Mouse (Mus musculus) gastrocnemius, postnatal 4 days (tissue): ENCODE measurements around the gene Nrip2. TPM values are rescaled to one million over a fixed set of nuclear protein-coding genes. Genes with fewer than 3 reads are reported as not detected.

ENCODE experiments used
- DNase-seq, 2 experiments: peaks; one replicate each; pipeline ENCODE4 v3.0.0; 2021 to 2022; ENCODE audit warnings: low spot score in 2 of 2, mixed read lengths in 2 of 2
- total RNA-seq, 2 experiments: library from RNA; stranded (reverse); gene quantifications; 2 replicates each; pipeline ENCODE4 v1.2.3; 2021

Nrip2 gene
- total RNA-seq, 2 experiments from 2014 or later, result 2.6 to 3.7 TPM

DNA sequence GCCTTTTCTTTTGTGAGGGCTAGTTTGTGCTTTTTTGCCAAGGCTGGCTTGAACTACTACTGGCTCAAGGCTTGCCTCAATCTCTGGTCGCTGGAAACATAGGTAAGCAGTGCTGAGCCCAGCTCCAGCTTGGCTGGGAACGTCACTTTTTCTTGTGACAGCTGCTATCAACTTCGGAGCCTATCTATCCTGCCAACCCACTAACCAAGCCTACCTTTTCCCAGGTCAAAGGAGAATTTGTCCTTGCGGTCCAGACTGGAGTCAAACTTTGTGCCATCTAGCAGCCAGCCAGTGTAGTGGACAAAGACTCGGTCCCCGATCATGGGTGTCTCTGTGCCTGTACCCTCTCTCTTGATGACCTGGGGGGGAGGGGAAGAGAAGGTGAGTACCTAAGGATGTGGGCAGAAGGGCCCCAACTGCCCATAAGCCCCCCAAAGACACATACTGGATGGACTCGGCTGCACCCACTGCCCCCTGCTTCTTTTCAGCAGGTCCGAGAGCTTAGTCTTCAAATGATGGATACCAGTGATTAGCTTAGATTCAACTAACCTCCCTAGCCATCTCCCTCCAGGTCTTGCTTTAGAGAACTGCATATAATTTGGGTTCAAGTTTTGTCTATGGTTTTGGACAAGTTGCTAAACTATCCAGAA is 37.4 kb downstream of the Nrip2 start:
- no peak for DNase-seq

DNA sequence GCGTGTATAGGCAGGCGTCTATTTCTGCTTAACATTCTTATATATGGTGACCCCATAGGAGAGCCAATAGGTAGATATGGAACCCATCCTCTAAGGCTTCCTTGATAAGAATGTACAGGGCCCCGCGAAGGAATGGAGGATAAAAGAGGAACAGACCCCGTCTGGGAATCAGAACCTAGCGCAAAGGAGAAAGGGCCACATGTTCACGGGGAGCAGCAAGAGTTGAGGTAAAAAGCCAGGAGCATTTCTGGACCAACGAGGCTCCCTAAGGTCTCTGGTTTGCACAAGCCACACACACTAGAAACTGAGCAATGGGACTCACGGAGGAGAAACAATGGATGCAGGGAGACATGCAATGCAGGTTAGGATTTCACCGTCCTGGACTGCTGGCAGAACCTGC is 38.2 kb downstream of the Nrip2 start:
- DNase-seq, result no peak

DNA sequence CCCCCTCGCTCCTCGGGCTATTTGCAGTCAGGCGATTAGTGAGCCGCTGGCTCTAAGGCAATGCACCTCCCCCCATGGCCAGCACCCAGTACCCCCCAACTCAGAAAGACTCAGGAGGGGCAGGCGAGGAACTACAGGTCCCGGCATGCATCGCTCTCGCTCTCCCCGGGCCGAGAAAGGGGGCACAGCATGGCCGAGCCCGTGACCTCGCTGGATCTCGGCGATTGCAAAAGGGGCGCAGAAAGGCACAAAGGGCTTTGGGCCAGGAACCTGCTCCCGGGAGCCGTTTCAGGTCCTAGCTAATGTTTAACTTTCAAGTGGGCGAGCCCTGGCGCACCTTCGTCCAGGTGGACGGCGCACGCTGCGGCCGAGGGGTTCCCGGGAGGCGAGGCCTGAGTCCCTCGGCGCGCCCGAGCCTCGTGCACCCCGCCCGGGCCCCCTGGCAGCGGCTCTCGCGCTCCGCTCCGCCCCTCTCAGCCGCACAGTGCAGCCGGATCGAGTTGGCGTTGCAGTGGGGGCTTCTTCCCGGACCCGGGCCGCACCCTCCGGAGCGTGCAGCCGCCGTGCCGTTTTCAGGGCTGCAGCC is 38.7 kb downstream of the Nrip2 start:
- peak; percentile 44 to 65 for DNase-seq

DNA sequence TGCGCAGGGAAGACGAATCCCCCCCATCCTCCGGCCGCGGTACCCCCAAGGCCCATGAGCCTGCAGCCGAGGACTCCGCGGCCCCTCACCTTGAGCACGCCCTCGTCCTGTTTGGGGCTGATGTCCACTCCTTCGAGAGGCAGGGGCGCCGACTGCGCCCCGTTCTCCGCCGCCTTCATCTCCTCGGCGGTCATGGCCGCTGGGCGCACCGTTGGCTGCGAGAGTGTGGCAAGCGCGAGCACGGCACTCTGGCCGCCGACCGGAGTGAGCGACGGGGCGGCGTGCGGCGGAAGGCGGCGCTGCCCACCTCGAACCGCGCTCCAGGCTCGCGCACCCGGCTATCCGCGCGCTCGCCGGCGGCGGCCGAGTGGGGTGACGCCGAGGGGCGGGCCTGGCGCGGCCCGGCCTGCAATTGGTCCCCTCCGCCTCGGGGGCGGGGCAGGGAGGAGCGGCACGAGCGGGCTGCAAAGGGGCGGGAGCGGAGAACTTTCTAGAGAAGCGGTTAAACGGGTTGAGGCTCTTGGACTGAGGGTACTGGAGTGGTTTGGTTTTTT is 39.3 kb downstream of the Nrip2 start, which contains the start of gene Fkbp4:
Fkbp4 (minus strand) TSS at position 361 of the 554 bp plus-strand sequence.
- peak; percentile 88 to 91 for DNase-seq

DNA sequence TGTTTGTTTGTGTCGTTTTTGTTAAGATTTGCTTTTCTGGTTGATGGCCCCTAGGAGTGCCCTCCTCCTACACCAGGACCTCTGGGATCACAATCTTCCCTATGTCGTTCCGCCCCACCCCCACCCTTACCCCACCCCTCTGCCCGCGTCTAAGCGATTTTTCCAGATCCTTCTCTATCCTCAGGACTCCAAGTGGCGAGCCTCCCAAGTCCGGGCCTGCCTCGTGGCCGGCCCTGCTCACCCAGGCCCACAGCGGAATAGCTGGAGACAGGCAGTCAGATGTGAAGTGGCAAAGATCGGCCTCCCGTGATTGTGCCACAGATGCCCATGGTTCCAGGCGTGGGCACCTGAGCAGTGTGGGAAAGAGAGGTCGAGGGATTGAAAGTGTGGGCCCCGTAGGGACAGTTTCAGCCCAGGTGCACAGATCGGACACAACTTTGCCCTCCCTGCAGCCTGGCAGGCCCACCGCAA is 39.8 kb downstream of the Nrip2 start:
- peak in 1 of 2 experiments; percentile 37 for DNase-seq

DNA sequence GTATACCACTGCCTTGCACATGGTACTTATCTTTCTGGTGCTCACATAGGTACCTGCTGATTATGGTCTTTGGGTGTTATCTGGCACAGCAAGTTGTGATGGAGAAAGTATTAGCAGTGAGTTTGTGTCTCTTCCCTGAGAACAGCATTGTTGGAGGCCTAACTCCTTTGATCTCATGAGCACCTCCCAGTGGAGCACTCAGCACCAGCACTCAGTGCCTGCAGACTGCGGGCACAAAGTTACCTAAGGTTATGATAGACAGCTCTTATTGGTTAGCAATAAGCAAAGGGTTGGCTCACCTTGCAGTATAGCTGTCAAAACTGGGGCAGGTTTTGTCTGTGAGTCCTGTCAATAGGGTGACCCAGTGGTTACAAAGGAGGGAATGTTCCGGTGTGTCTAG is 41.1 kb downstream of the Nrip2 start:
- no peak for DNase-seq

DNA sequence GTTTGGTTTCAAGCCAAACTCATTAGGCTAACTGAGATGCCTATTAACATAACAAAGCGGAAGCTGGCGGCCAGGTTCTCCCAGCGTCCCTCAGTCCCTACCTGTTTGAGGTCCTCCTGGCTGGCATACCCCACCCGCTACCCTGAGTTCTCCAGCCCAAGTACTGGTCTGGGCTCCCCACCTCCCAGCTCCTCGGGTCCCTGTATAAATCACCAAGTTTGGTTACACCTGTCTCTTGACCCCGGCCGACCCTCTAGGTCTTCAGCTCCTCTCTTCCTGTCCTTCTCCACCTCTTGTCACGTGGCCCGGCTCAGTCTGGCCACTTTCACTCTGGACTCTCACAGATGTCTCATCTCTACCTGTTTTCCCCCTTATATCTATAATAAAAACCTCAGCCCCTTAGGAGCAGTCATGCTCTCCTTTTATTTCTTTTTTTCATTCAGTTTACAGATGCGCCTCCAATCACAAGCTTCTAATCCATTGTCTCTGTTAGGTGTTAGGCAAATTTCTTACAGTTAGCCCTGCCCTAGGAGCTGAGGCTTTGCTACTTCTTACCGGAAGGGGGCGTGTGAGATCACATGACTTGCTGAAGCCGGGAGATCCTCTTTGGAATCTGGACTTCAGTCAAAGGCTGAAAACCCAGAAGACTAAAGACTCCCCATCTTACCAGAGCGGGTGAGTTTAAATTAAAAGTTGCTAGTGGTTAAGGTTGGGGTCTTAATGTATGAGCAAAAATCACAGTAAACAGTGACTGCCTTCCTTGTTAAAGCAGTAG is 46.9 kb downstream of the Nrip2 start:
- DNase-seq, result peak in 1 of 2 experiments; percentile 59

DNA sequence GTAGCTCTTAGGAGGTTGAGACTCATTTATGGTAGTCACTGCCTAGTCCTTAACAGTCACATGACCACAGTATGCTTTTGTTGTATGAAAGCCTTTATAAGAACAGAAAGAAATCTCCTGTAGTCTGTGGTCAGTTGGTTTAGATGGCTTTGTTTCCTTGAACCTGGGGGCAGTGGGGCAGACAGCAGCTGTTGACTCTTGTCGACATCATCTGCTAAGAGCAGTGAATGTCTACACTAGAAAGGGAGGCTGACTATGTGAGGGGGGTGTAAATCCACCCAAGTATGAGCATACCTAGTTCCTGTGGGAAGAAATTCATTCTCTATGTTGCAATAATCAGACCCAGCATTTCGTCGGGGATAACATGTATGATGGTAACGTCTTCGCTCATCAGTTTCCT is 48.0 kb downstream of the Nrip2 start:
- no peak for DNase-seq

DNA sequence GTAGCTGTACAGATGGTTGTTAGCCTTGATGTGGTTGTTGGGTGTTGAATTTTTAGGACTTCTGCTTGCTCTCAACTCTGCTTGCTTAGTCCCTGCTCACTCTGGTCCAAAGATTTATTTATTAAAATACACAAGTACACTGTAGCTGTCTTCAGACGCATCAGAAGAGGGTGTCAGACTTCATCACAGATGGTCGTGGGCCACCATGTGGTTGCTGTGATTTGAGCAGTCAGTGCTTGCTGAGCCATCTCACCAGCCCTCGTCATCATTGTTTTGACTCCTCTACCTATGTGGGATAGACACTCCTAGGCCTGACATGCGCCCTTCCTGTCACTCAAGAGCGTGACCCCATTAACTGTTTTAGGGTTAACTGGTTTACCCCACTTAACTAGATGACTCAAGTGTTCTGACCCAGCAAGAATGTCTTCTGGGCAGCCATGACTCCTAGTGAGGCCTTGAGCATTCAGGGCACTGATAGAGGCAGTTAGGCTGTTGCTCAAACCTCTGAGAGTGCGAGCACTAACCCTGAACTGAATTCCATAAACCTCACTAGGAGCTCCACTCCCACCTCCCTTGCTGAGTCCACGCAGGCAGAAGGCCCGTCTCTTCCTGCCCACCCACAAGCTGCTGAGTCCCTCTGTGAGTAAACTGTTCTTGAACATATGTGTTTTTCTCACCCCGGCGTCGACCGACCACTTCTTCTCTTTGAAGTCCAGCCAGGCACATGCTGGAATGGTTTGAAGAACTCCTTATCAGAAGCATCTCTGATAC is 56.9 kb downstream of the Nrip2 start:
- no peak for DNase-seq

DNA sequence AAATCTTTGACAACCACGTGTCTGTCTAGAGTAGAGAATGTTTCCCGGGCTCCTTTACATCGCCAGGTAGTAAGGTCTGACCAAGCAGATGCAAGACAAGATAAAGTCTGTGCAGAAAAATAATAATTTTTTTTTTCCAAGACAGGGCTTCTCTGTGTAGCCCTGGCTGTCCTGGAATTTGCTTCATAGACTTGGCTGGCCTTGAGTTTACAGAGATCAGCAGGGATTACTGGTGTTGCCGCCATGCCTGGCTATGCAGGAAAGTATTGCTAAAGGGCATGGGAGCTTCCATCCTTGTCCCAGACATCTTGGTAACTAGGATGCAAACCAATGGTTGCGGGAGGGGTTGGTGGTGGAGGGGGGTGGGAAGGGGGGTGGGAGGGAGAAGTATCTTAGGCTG is 58.1 kb downstream of the Nrip2 start:
- no peak for DNase-seq

DNA sequence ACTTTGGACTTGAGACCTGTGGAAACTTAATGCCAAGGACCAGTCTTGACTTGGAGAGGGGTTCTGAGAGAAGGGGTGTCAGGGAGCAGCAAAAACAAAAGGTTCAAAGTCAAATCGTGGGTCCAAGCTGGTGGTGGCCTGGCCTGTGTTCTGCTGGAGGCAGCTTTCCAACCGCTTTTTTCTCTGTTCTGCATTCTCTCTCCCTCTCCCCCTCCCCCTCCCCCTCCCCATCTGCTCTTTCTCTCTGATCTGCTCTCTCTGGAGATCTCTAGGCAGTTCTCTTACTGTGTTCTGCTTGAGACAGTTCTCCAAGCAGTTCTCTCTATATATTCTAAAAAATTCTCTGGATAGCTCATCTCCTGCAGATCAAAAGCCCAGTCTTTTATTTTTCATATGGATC is 61.2 kb downstream of the Nrip2 start:
- DNase-seq, result no peak

DNA sequence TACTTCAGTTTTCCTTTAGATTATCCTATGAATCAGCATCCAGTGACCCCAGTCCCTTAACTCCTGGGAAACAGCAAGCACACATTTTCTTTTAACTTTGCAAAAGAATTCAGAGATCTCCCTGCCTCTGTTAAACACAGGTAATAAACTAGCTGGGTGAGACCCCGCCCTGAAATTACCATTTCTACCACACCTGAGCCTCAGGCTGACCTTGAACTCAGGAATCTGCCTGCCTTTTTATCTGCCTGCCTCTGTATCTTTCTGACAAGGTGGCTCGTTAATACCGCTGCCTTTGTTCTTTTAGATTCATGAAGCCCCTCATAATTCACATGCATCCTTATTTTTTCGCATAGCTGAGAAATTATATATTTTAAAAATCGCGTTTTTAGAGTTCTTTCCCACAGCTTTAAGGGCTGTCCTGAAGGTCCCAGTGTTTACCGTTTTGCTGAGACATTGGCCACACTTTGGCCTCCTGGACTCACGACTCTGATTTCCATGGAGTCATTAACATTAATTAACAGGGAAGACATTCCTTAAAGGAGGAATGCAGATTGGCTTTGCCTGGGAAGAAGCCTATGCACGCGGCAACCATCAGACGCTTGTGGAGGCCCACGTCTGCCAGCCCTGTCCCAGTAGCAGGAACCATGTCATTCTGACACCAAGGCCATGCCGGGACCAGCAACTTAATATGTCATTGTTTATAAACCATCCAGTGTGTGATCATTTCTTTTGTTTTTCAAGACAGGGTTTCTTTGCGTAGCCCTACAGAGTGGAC is 61.8 kb downstream of the Nrip2 start:
- DNase-seq, result no peak

DNA sequence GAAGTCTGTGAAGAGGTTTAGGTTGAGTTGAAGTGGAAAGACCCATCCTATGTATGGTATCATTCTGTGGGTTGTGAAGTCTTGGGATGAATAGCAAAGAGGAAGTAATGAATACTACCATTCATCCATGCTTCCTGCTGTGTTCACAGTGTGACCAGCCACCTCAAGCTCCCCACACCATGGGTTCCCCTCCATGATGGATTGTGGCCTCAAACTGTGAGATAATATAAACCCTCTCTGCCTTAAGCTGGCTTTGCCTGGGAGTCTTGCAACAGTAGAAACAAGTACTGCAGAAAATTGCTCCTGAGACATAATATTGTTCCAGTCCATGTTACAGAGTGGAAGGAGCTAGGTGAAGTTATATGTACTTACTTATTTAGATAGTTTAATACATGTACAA is 62.5 kb downstream of the Nrip2 start:
- DNase-seq, result no peak

DNA sequence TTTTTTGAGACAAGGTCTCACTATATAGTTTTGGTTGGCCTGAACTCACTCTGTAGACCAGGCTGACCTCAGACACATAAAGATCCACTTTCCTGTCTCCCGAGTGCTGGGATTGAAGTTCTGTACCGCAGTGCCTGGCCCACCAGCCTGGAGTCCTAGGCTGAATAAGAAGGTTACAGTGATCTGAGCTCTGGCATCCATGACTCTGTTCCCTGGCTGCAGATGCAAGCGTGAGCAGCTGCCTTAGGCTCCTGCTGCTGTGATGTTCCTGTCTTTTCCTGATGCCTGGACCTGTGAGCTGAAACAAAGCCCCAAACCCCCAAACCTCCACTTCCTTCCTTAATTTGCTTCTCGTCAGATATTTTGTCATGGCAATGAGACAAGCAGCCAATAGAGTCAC is 65.9 kb downstream of the Nrip2 start:
- no peak for DNase-seq

Other genes with a start within 250 kb of the Nrip2 start
- 10 to 100 TPM; 18.8 to 20.5 TPM for gene Tead4, start 98.5 kb upstream of the Nrip2 start, total RNA-seq
- 10 to 100 TPM; 19.9 to 21.6 TPM for gene Tulp3, start 43.4 kb upstream of the Nrip2 start, total RNA-seq
- 10 to 100 TPM; 24.0 to 24.7 TPM for gene Rhno1, start 36.4 kb upstream of the Nrip2 start, total RNA-seq
- gene Foxm1, start 36.3 kb upstream of the Nrip2 start, total RNA-seq, result 10 to 100 TPM; 21.2 to 21.8 TPM
- gene Tex52, start 23.8 kb upstream of the Nrip2 start, total RNA-seq, result under 1 TPM in 1 of 2 experiments, not detected in 1; 0.34 TPM
- not detected for gene Gm44596, start 23.8 kb upstream of the Nrip2 start, total RNA-seq
- gene Itfg2, start 25.6 kb downstream of the Nrip2 start, total RNA-seq, result 10 to 100 TPM; 27.2 to 27.3 TPM
- gene Fkbp4, start 39.4 kb downstream of the Nrip2 start, total RNA-seq, result 100 to 1,000 TPM in 1 of 2 experiments, 10 to 100 TPM in 1; 98.2 to 107 TPM
- gene Pzp, start 127.4 kb downstream of the Nrip2 start, total RNA-seq, result 1 to 10 TPM in 1 of 2 experiments, under 1 TPM in 1; 0.69 to 6.6 TPM
- gene A2ml1, start 182.3 kb downstream of the Nrip2 start, total RNA-seq, result not detected
- gene Klrb1a, start 224.2 kb downstream of the Nrip2 start, total RNA-seq, result not detected